Mouse (Mus musculus) liver, postnatal 0 days (tissue): ENCODE data around the gene Mbip.

Experiments
- CTCF ChIP-seq: sonication (generic); IDR thresholded peaks from 2 replicates; pipeline ENCODE4 v1.5.1; 2016; ENCODE audit warnings: antibody characterized with exemption, low read depth
- EP300 ChIP-seq: IDR thresholded peaks from 2 replicates; pipeline ENCODE4 v1.6.1; 2016; ENCODE audit warnings: antibody characterized with exemption, low read depth, mild to moderate bottlenecking

DNA sequence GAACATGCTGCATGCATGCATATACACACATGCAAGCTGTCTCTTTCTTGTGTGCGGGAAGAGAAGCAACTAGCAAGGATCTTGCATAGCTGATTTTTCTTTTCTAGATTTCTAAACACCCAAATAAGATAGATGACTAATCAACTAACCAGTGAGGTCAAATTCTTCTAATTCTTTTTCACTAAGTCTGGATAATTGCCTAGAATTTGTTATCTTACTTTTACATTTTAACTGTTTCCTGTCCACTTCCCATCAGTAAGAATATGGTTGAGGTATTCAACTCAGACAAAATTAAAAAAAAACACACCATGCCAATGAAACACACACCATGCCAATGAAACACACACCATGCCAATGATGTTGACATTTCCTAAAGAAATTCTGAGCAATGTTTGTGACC, 46.8 kb downstream of the Mbip start:
- TF ChIP-seq CTCF (no peak), EP300 (no peak)
